Mouse (Mus musculus): Measurements from ENCODE around the gene Izumo1. TPM values are rescaled to one million over a fixed set of nuclear protein-coding genes. Genes with fewer than 3 reads are reported as not detected.

Gene Izumo1
- polyA plus RNA-seq, 1 experiment from 2014 or later, result 0.27 TPM

Other genes starting within 250 kb of the Izumo1 start
- 199 and 204 TPM in 2 replicates for gene Snrnp70, start 226.1 kb upstream of the Izumo1 start, polyA plus RNA-seq (2015; fragmentation: Nextera tagmentation; extraction: Ambion mirVana)
- 0.10 and 0.12 TPM in 2 replicates for gene Kcna7, start 216.2 kb upstream of the Izumo1 start, polyA plus RNA-seq (2015; fragmentation: Nextera tagmentation; extraction: Ambion mirVana)
- 1.9 and 3.0 TPM in 2 replicates for gene Ntf5, start 208.1 kb upstream of the Izumo1 start, polyA plus RNA-seq (2015; fragmentation: Nextera tagmentation; extraction: Ambion mirVana)
- gene Lhb, start 201.0 kb upstream of the Izumo1 start, polyA plus RNA-seq (2015; fragmentation: Nextera tagmentation; extraction: Ambion mirVana), result not detected in 2 replicates
- gene Gys1, start 187.0 kb upstream of the Izumo1 start, polyA plus RNA-seq (2015; fragmentation: Nextera tagmentation; extraction: Ambion mirVana), result 39.0 and 43.5 TPM in 2 replicates
- 122 and 125 TPM in 2 replicates for gene Ruvbl2, start 183.7 kb upstream of the Izumo1 start, polyA plus RNA-seq (2015; fragmentation: Nextera tagmentation; extraction: Ambion mirVana)
- 4,640 and 4,716 TPM in 2 replicates for gene Ftl1, start 161.9 kb upstream of the Izumo1 start, polyA plus RNA-seq (2015; fragmentation: Nextera tagmentation; extraction: Ambion mirVana)
- gene Bax, start 154.9 kb upstream of the Izumo1 start, polyA plus RNA-seq (2015; fragmentation: Nextera tagmentation; extraction: Ambion mirVana), result 145 and 146 TPM in 2 replicates
- 0.61 and 1.0 TPM in 2 replicates for gene Tulp2, start 139.9 kb upstream of the Izumo1 start, polyA plus RNA-seq (2015; fragmentation: Nextera tagmentation; extraction: Ambion mirVana)
- not detected in 2 replicates for gene Gm45808, start 135.0 kb upstream of the Izumo1 start, polyA plus RNA-seq (2015; fragmentation: Nextera tagmentation; extraction: Ambion mirVana)
- 3.1 and 3.3 TPM in 2 replicates for gene Dhdh, start 133.0 kb upstream of the Izumo1 start, polyA plus RNA-seq (2015; fragmentation: Nextera tagmentation; extraction: Ambion mirVana)
- gene Nucb1, start 111.4 kb upstream of the Izumo1 start, polyA plus RNA-seq (2015; fragmentation: Nextera tagmentation; extraction: Ambion mirVana), result 279 and 295 TPM in 2 replicates
- 22.3 and 26.1 TPM in 2 replicates for gene Ppp1r15a, start 95.5 kb upstream of the Izumo1 start, polyA plus RNA-seq (2015; fragmentation: Nextera tagmentation; extraction: Ambion mirVana)
- 5.7 and 6.8 TPM in 2 replicates for gene Plekha4, start 95.5 kb upstream of the Izumo1 start, polyA plus RNA-seq (2015; fragmentation: Nextera tagmentation; extraction: Ambion mirVana)
- gene Hsd17b14, start 66.9 kb upstream of the Izumo1 start, polyA plus RNA-seq (2015; fragmentation: Nextera tagmentation; extraction: Ambion mirVana), result 0.74 and 1.1 TPM in 2 replicates
- gene Bcat2, start 51.7 kb upstream of the Izumo1 start, polyA plus RNA-seq (2015; fragmentation: Nextera tagmentation; extraction: Ambion mirVana), result 63.4 and 64.4 TPM in 2 replicates
- gene Fgf21, start 6.3 kb upstream of the Izumo1 start, polyA plus RNA-seq (2015; fragmentation: Nextera tagmentation; extraction: Ambion mirVana), result 0.58 and 0.93 TPM in 2 replicates
- gene Fut1, start 4.5 kb upstream of the Izumo1 start, polyA plus RNA-seq (2015; fragmentation: Nextera tagmentation; extraction: Ambion mirVana), result 2.9 and 3.3 TPM in 2 replicates
- gene Rasip1, start 5.7 kb downstream of the Izumo1 start, polyA plus RNA-seq (2015; fragmentation: Nextera tagmentation; extraction: Ambion mirVana), result 11.4 and 12.0 TPM in 2 replicates
- 21.9 and 36.8 TPM in 2 replicates for gene Mamstr, start 18.2 kb downstream of the Izumo1 start, polyA plus RNA-seq (2015; fragmentation: Nextera tagmentation; extraction: Ambion mirVana)
- 7.7 and 8.0 TPM in 2 replicates for gene Fut2, start 44.6 kb downstream of the Izumo1 start, polyA plus RNA-seq (2015; fragmentation: Nextera tagmentation; extraction: Ambion mirVana)
- gene Ntn5, start 62.2 kb downstream of the Izumo1 start, polyA plus RNA-seq (2015; fragmentation: Nextera tagmentation; extraction: Ambion mirVana), result 0.50 and 2.6 TPM in 2 replicates
- 0.56 and 0.97 TPM in 2 replicates for gene Sec1, start 72.6 kb downstream of the Izumo1 start, polyA plus RNA-seq (2015; fragmentation: Nextera tagmentation; extraction: Ambion mirVana)
- 13.3 and 13.7 TPM in 2 replicates for gene Car11, start 78.0 kb downstream of the Izumo1 start, polyA plus RNA-seq (2015; fragmentation: Nextera tagmentation; extraction: Ambion mirVana)
- 4.3 and 4.7 TPM in 2 replicates for gene Dbp, start 83.3 kb downstream of the Izumo1 start, polyA plus RNA-seq (2015; fragmentation: Nextera tagmentation; extraction: Ambion mirVana)
- 942 and 1,034 TPM in 2 replicates for gene Rpl18, start 93.6 kb downstream of the Izumo1 start, polyA plus RNA-seq (2015; fragmentation: Nextera tagmentation; extraction: Ambion mirVana)
- 38.5 and 39.7 TPM in 2 replicates for gene Sphk2, start 96.2 kb downstream of the Izumo1 start, polyA plus RNA-seq (2015; fragmentation: Nextera tagmentation; extraction: Ambion mirVana)
- gene Fam83e, start 99.4 kb downstream of the Izumo1 start, polyA plus RNA-seq (2015; fragmentation: Nextera tagmentation; extraction: Ambion mirVana), result 0.76 and 0.78 TPM in 2 replicates
- not detected in 2 replicates for gene Spaca4, start 104.0 kb downstream of the Izumo1 start, polyA plus RNA-seq (2015; fragmentation: Nextera tagmentation; extraction: Ambion mirVana)
- 1.6 and 2.0 TPM in 2 replicates for gene Lmtk3, start 161.9 kb downstream of the Izumo1 start, polyA plus RNA-seq (2015; fragmentation: Nextera tagmentation; extraction: Ambion mirVana)
- 82.1 and 91.0 TPM in 2 replicates for gene Sult2b1, start 162.9 kb downstream of the Izumo1 start, polyA plus RNA-seq (2015; fragmentation: Nextera tagmentation; extraction: Ambion mirVana)
- 87.9 and 98.8 TPM in 2 replicates for gene Cyth2, start 192.8 kb downstream of the Izumo1 start, polyA plus RNA-seq (2015; fragmentation: Nextera tagmentation; extraction: Ambion mirVana)
- 1.4 and 1.5 TPM in 2 replicates for gene Kcnj14, start 203.0 kb downstream of the Izumo1 start, polyA plus RNA-seq (2015; fragmentation: Nextera tagmentation; extraction: Ambion mirVana)
- 56.3 and 59.3 TPM in 2 replicates for gene Grwd1, start 209.1 kb downstream of the Izumo1 start, polyA plus RNA-seq (2015; fragmentation: Nextera tagmentation; extraction: Ambion mirVana)

All from limb, embryonic 15.5 days (tissue).